Mouse (Mus musculus) liver, adult (tissue): ENCODE data around the gene Scube1.

Experiments
- GATA4 ChIP-seq: IDR thresholded peaks from 2 replicates; pipeline ENCODE4 v1.6.1; 2014; ENCODE audit warnings: mild to moderate bottlenecking, low read length; ENCODE audit not compliant: insufficient replicate concordance

Scube1 gene

GRCm38 (mm10) chr15:83640208-83640607, 84.6 kb downstream of the Scube1 start:
- no peak for TF ChIP-seq GATA4

GRCm38 (mm10) chr15:83639160-83639559, 85.7 kb downstream of the Scube1 start:
- no peak for TF ChIP-seq GATA4

DNA sequence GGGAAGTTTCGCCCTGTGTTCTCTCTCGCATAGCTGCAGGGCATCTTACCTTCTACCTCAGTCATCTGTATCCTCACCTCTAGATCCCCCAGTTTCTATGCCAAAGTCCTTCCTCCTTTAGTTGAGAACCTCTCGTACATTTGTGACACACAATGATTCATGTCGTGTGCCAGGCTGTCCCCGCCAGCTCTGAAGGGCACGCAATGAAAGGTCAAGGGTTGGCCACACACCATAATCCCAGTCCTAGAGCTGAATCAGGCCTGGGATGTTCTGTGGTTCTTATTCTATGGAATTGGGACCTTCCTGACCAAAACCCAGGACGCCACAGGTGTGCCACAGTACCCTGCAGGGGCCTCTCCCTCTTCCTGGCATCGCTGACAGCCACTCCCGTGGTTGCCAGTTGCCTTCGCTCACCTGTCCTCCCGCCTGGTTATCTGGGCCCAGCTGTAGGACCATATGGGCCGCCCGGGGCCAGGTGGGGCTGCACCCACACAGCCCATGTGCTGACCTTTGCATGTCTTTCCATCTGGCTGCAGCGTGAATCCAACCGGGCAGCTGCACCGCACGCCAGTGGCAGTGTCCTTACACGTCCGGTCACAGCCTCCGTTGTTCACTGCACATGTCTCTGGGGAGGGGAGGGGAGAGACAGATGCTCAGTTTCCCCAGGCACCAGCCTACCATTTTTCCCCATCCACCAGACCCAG, 86.5 kb downstream of the Scube1 start:
- no peak for TF ChIP-seq GATA4

DNA sequence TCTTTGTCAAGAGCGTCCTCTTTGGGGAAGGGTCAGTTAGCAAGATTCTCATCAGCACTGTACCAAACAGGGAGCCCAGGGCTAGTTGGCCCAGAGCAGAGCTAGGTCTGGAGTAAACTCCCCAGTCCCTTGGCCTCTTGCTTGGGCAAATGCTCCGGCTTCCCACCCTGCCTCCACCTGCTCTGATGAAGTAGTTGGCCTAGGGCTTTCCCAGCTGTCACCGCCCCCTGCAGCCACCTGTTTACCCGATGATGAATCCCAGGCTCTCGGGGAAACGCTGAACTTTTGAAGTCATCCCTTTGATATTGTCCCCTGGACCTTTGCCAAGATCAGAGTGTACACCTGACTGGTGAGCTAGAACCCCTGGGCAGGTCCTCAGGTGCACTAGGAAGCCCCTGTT, 88.1 kb downstream of the Scube1 start:
- no peak for TF ChIP-seq GATA4

DNA sequence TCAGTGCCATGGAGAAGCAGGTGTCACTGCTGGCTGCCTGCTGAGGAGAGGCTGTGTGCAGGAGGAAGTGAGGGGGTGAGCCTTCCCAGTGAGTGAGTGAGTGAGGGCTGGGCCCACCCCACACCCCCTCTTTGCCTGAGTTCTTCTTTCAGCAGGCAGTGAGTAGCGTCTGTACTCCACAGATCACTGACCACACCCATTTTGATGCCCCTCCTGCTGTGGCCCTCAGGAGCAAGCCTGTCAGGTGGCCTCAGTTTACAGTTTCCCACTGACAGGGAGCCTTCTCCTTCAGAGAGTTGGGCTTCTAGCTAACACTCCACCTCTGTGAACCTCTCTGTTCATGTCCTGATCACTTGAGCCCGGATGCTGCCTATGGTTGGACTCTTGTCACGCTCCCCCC, 89.6 kb downstream of the Scube1 start:
- TF ChIP-seq GATA4: no peak

DNA sequence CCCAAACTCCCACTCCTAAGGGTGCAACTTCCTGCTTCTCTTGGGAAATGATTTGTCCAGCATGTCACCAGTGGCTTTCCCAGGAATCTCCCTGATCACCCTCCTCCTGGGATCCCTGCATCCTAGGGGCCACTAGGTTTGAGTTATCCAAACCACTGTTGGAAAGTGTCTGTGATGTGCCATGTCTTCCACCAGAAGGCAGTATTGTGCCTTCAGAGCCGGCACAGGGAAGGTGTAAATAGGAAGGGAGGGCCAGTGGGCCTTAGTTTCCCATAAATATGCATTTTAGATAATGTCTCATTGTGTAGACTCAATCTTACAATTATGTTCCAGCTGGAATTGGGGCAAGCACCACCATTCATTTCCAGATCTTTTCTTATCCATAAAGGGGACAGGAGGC, 90.7 kb downstream of the Scube1 start:
- TF ChIP-seq GATA4: no peak

DNA sequence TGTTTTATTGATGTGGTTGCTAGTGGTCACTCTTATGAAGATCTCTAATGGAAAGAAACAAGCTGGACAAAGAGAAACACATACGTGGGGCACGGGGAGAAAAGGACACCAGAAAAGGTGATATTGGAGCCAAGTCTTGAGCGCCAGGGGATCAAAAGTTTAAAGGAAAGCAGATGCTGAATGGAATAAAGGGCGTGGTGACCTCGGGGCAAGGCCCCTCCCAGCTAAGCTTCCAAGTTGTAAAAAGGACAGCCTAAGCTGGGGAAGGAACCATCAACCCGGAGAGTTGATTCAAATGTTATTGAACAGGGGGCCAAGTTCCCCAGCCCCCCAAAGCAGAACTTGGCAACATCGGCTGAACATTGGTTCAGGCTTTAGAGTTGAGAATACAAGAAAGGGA, 93.8 kb downstream of the Scube1 start:
- TF ChIP-seq GATA4: no peak

GRCm38 (mm10) chr15:83629716-83630115, 95.1 kb downstream of the Scube1 start:
- no peak for TF ChIP-seq GATA4

DNA sequence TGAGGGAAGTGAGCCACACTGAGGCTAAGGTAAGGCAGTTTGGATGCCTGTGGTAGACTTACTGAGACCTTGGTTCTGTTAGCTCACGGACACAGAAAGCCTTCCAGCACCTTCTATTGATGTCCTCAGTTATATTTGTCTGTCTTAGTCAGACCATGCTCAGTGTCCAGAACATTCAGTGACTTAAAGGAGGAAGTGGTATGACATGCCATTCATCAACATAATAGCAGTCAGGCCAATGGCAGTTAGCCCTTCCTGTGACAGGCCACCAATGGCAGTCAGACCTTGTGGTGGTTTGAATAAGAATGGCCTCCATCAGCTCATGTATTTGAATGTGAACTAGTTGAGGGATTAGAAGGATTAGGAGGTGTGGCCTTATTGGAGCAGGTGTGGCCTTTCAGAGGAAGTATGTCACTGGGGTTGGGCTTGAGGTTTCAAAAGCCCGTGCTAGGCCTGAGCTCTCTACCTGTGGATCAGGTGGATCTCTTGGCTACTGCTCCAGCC, 98.6 kb downstream of the Scube1 start:
- no peak for TF ChIP-seq GATA4

DNA sequence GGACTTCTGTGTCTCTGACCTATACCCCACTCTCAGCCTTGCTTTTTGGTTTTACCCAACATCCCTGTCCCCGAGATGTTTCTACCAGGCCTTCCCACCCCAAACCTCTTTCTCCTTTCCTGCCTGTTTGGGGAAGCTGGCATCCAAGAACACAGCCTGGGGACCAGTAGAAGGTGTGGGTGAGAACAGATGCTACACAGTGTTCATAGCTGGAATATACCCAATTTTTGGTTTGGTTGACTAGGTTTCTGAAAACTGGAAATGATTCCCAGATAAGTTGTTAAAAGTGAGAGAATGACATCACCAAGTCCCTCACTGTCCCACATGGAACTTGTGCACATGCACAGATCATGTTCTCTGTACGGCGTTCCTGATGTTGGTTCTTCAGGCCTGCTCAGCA, 109.6 kb downstream of the Scube1 start:
- TF ChIP-seq GATA4: no peak

DNA sequence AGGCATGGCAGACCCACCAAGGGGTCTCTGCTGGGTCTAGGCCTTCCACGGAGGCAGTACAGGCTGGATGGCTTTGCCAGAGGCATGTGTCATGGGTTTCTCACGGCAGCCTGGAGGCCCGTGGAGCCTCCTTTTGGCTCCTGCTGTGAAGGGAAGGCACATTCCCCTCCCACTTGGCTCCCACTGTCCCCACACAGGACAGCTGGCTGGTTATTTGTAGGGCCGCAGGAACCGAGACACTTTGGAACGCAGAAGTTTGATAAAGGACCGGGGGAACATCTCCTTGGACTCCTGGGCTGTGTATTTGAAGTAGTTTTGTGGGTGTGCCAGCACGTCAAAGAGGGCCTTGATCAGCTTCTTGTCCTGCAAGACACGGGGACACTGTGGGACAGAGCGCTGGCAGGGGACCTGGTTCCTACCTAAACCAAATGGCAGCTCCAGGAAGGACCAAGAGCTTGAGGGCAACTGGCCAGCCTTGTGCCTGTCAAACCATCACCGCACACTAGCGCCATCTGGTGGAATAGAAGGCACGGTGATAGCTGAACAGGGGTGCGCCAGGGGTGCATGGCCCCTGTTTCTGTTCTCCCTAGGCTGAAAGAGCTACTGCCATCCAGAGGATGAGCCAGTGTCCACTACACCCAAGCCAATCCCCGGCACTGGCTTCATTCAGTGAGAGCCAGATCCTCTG, 117.6 kb downstream of the Scube1 start:
- no peak for TF ChIP-seq GATA4

GRCm38 (mm10) chr15:83606700-83607099, 118.1 kb downstream of the Scube1 start:
- TF ChIP-seq GATA4: no peak

DNA sequence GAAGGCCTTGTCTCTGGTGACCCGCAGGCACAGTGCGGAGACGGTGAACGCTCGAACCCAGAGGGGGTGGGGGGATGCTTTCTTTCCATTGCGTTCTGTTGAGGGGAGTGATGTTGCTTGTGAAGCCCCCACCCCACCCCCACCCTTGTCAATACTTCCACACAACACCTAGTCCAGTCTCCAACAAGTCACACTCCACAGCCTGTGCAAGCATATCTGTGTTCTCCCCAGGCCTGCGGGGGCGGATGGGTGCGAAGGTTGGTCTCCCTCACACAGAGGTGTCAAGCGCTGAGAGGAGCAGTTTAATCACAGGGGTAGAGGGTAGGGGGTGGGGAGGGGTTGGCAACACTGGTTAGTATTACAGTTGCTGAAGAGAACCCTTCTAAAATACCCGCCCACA, 118.6 kb downstream of the Scube1 start:
- TF ChIP-seq GATA4: no peak

DNA sequence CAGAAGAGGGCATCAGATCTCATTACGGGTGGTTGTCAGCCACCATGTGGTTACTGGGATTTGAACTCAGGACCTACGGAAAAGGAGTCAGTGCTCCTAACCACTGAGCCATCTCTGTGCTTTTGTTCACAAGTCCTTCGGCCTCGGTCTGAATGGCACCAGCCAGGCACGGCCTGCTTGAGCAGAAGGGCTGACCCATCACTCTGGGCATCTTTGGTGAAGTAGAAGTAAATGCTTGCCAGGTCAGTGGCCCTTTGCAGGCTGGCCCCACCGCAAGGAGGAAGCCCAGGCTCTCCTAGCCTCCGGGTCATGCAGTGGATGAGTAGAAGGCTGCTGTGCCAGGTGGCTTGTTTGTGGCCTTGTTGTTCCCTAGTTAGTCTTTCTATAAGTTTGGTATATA, 121.4 kb downstream of the Scube1 start:
- no peak for TF ChIP-seq GATA4

GRCm38 (mm10) chr15:83603046-83603396, 121.8 kb downstream of the Scube1 start:
- no peak for TF ChIP-seq GATA4

DNA sequence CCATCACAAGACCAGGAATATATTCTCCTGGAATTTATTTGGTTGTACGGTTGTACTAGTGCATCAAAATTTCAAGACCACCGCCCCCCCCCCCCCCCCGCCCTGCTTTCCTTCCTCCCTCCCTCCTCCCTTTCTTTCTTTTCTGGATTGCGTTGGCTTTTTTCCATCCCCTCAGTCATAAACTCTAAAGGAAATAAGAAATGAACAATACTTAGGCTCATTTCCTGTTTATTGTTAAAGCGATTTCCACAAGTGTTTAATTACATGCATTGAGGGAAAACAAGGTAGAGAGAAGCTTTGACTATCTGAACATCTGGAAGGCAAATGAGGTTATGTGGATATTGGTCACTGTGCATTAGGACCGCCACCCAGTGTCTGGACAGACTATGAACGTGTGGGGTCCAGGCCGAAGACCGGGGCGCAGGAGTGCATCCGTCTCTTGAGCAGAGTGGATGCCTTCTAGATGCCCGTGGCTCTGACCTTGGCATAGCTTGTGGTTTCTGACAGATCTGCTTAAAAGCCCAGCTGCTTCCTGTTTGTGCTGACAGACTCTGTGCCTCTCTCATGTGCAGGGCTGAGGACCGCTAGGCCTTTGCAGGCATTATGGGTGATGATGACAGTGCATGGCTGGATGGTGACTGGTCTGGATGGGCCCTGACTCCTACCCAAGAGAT, 122.3 kb downstream of the Scube1 start:
- no peak for TF ChIP-seq GATA4

- TF ChIP-seq GATA4: no peak
These were observed 123.6 kb downstream of the Scube1 start for GRCm38 (mm10) chr15:83601185-83601584.

GRCm38 (mm10) chr15:83596833-83597232, 128.0 kb downstream of the Scube1 start:
- no peak for TF ChIP-seq GATA4
